Mouse (Mus musculus): ENCODE measurements around the gene Snip1. TPM values are rescaled to one million over a fixed set of nuclear protein-coding genes. Genes with fewer than 3 reads are reported as not detected.

Gene Snip1
- polyA plus RNA-seq, 1 experiment = 7.2 TPM

- Histone ChIP-seq H3K4me1 (ENCODE audit: control insufficient read depth, insufficient read depth, insufficient read length) (peaks cover 45% of the 10 kb centered on the region), H3K27me3 (ENCODE audit: control insufficient read depth, insufficient read depth, low read length) (no peaks in the 10 kb centered on the region), H3K36me3 (ENCODE audit: control insufficient read depth, insufficient read depth, low read length) (peaks cover 28% of the 10 kb centered on the region), H3K27ac (ENCODE audit: insufficient read depth, low read length) (peak overlapping the region; percentile 70), H3K4me3 (ENCODE audit: extremely low read depth, insufficient read depth, insufficient read length) (no peak overlapping the region)
- DNase-seq (ENCODE audit: low read depth in 1 of 2, low spot score in 2 of 2) = peak in 1 of 2 experiments; percentile 65
- TF ChIP-seq POLR2A (IDR thresholded peaks at IDR 0.05; ENCODE audit: low read depth, low read length) = no peak
- TF ChIP-seq CTCF (IDR thresholded peaks at IDR 0.05; ENCODE audit: extremely low read depth, insufficient read depth, insufficient read length, insufficient replicate concordance) = no peak
- 22% methylated on average over 9 of the region's 9 CpGs for WGBS
These were observed 49.8 kb downstream of the Snip1 start for GRCm38 (mm10) chr4:125116090-125116861.

- H3K27me3 ChIP-seq (ENCODE audit: control insufficient read depth, insufficient read depth, low read length) = no peaks in the 10 kb centered on the region
- WGBS = 59% methylated on average over 13 of the region's 13 CpGs
- no peak overlapping the region for H3K4me3 ChIP-seq (ENCODE audit: extremely low read depth, insufficient read depth, insufficient read length)
- peaks cover 32% of the 10 kb centered on the region for H3K36me3 ChIP-seq (ENCODE audit: control insufficient read depth, insufficient read depth, low read length)
- H3K27ac ChIP-seq (ENCODE audit: insufficient read depth, low read length) = peak overlapping the region; percentile 70
- H3K4me1 ChIP-seq (ENCODE audit: control insufficient read depth, insufficient read depth, insufficient read length) = peaks cover 45% of the 10 kb centered on the region
- no peak for TF ChIP-seq CTCF (IDR thresholded peaks at IDR 0.05; ENCODE audit: extremely low read depth, insufficient read depth, insufficient read length, insufficient replicate concordance)
- TF ChIP-seq POLR2A (IDR thresholded peaks at IDR 0.05; ENCODE audit: low read depth, low read length) = no peak
- DNase-seq (ENCODE audit: low read depth in 1 of 2, low spot score in 2 of 2) = no peak
These were observed 50.5 kb downstream of the Snip1 start for GRCm38 (mm10) chr4:125116929-125117328.

- TF ChIP-seq POLR2A (IDR thresholded peaks at IDR 0.05; ENCODE audit: low read depth, low read length) (no peak), CTCF (IDR thresholded peaks at IDR 0.05; ENCODE audit: extremely low read depth, insufficient read depth, insufficient read length, insufficient replicate concordance) (no peak)
- Histone ChIP-seq H3K27ac (ENCODE audit: insufficient read depth, low read length) (peak overlapping the region; percentile 72), H3K36me3 (ENCODE audit: control insufficient read depth, insufficient read depth, low read length) (peaks cover 35% of the 10 kb centered on the region), H3K4me1 (ENCODE audit: control insufficient read depth, insufficient read depth, insufficient read length) (peaks cover 54% of the 10 kb centered on the region), H3K4me3 (ENCODE audit: extremely low read depth, insufficient read depth, insufficient read length) (no peak overlapping the region), H3K27me3 (ENCODE audit: control insufficient read depth, insufficient read depth, low read length) (no peaks in the 10 kb centered on the region)
- WGBS = 3% methylated on average over 7 of the region's 7 CpGs
- peak in 1 of 2 experiments; percentile 62 for DNase-seq (ENCODE audit: low read depth in 1 of 2, low spot score in 2 of 2)
These were observed 51.4 kb downstream of the Snip1 start for GRCm38 (mm10) chr4:125117902-125118320.

GRCm38 (mm10) chr4:125119070-125119469 is 52.6 kb downstream of the Snip1 start:
- Histone ChIP-seq H3K27me3 (ENCODE audit: control insufficient read depth, insufficient read depth, low read length) (no peaks in the 10 kb centered on the region), H3K4me3 (ENCODE audit: extremely low read depth, insufficient read depth, insufficient read length) (no peak overlapping the region), H3K27ac (ENCODE audit: insufficient read depth, low read length) (no peak overlapping the region), H3K36me3 (ENCODE audit: control insufficient read depth, insufficient read depth, low read length) (peaks cover 38% of the 10 kb centered on the region), H3K4me1 (ENCODE audit: control insufficient read depth, insufficient read depth, insufficient read length) (peaks cover 65% of the 10 kb centered on the region)
- DNase-seq (ENCODE audit: low read depth in 1 of 2, low spot score in 2 of 2) = no peak
- TF ChIP-seq POLR2A (IDR thresholded peaks at IDR 0.05; ENCODE audit: low read depth, low read length) (no peak), CTCF (IDR thresholded peaks at IDR 0.05; ENCODE audit: extremely low read depth, insufficient read depth, insufficient read length, insufficient replicate concordance) (no peak)
- 69% methylated on average over 10 of the region's 10 CpGs for WGBS

- no peaks in the 10 kb centered on the region for H3K27me3 ChIP-seq (ENCODE audit: control insufficient read depth, insufficient read depth, low read length)
- WGBS = 89% methylated on average over 11 of the region's 11 CpGs
- no peak for DNase-seq (ENCODE audit: low read depth in 1 of 2, low spot score in 2 of 2)
- H3K4me3 ChIP-seq (ENCODE audit: extremely low read depth, insufficient read depth, insufficient read length) = no peak overlapping the region
- peaks cover 68% of the 10 kb centered on the region for H3K4me1 ChIP-seq (ENCODE audit: control insufficient read depth, insufficient read depth, insufficient read length)
- 0 out of 2 replicates have a peak overlapping the region, but pooled peaks have one; percentile 19 for H3K27ac ChIP-seq (ENCODE audit: insufficient read depth, low read length)
- TF ChIP-seq CTCF (IDR thresholded peaks at IDR 0.05; ENCODE audit: extremely low read depth, insufficient read depth, insufficient read length, insufficient replicate concordance) (no peak), POLR2A (IDR thresholded peaks at IDR 0.05; ENCODE audit: low read depth, low read length) (no peak)
- H3K36me3 ChIP-seq (ENCODE audit: control insufficient read depth, insufficient read depth, low read length) = peaks cover 38% of the 10 kb centered on the region
These were observed 53.2 kb downstream of the Snip1 start for GRCm38 (mm10) chr4:125119721-125120120.

- Histone ChIP-seq H3K36me3 (ENCODE audit: control insufficient read depth, insufficient read depth, low read length) (peaks cover 52% of the 10 kb centered on the region), H3K4me1 (ENCODE audit: control insufficient read depth, insufficient read depth, insufficient read length) (peaks cover 50% of the 10 kb centered on the region), H3K27ac (ENCODE audit: insufficient read depth, low read length) (peak overlapping the region; percentile 93), H3K27me3 (ENCODE audit: control insufficient read depth, insufficient read depth, low read length) (no peaks in the 10 kb centered on the region), H3K4me3 (ENCODE audit: extremely low read depth, insufficient read depth, insufficient read length) (peak overlapping the region; percentile 37; the same call in 1 of the 2 replicates)
- DNase-seq (ENCODE audit: low read depth in 1 of 2, low spot score in 2 of 2) = peak in 1 of 2 experiments; percentile 63
- TF ChIP-seq CTCF (IDR thresholded peaks at IDR 0.05; ENCODE audit: extremely low read depth, insufficient read depth, insufficient read length, insufficient replicate concordance) = no peak
- no peak; the same call in 1 of the 2 replicates for TF ChIP-seq POLR2A (IDR thresholded peaks at IDR 0.05; ENCODE audit: low read depth, low read length)
- 19% methylated on average over 16 of the region's 16 CpGs for WGBS
These were observed 56.2 kb downstream of the Snip1 start for GRCm38 (mm10) chr4:125122431-125123278.

All from spleen, adult 2 months (tissue).